Mouse (Mus musculus): ENCODE measurements around the gene Aph1a. TPM values are rescaled to one million over a fixed set of nuclear protein-coding genes. Genes with fewer than 3 reads are reported as not detected.

Aph1a gene
- polyA plus RNA-seq, 1 experiment from 2014 or later: 35.9 TPM

DNA sequence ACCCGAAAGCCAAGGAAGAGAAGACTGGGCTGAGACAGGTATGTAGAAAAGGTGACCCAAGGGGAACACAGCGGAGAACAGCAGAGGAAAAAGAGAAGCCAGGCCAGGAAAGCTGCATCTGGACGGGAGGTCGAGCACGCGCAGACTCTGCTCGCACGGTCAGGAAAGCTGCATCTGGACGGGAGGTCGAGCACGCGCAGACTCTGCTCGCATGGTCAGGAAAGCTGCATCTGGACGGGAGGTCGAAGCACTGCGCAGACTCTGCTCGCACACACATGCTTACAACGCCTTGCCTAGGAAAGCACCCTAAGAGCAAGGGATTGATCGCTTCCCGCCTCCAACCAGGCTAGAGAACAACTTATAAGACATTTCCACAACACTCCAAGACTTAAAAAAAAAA is 28.2 kb upstream of the Aph1a start:
- Histone ChIP-seq H3K27ac (no peak overlapping the region), H3K27me3 (no peaks in the 10 kb centered on the region), H3K4me2 (no peak overlapping the region), H3K9me3 (no peaks in the 10 kb centered on the region), H3K36me3 (peaks cover 50% of the 10 kb centered on the region), H3K9ac (no peak overlapping the region), H3K4me3 (no peak overlapping the region), H3K4me1 (peaks cover 8% of the 10 kb centered on the region; the same call in 1 of the 2 replicates)
- no peak for ATAC-seq (ENCODE audit: insufficient number of reproducible peaks, low FRiP score, low TSS enrichment, low read depth)
- WGBS: 90% methylated on average over 20 of the region's 20 CpGs

DNA sequence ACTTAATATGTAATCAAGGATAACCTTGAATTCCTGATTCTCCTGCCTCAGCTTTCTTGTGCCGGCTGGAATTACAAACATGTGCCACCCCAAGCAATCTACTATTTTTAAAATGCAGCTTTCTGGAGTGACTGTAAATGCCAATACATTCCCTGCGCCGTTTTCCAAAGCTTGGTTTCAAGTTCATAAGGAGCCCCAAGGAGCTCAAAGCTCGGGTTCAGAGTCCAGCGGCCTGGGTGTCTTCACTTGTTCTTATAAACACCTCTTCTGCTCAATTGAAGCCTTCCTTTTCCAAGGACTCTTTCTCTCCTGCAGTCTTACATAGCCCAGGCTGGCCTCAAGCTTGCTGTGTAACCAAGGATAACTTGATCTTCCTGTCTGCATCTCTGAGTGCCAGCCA is 27.7 kb upstream of the Aph1a start:
- no peak overlapping the region for H3K4me2 ChIP-seq
- peaks cover 10% of the 10 kb centered on the region; the same call in 1 of the 2 replicates for H3K4me1 ChIP-seq
- no peaks in the 10 kb centered on the region for H3K9me3 ChIP-seq
- no peak overlapping the region for H3K27ac ChIP-seq
- 88% methylated on average over 5 of the region's 5 CpGs for WGBS
- H3K27me3 ChIP-seq: no peaks in the 10 kb centered on the region
- no peak for ATAC-seq (ENCODE audit: insufficient number of reproducible peaks, low FRiP score, low TSS enrichment, low read depth)
- peaks cover 50% of the 10 kb centered on the region for H3K36me3 ChIP-seq
- no peak overlapping the region for H3K4me3 ChIP-seq
- H3K9ac ChIP-seq: no peak overlapping the region

DNA sequence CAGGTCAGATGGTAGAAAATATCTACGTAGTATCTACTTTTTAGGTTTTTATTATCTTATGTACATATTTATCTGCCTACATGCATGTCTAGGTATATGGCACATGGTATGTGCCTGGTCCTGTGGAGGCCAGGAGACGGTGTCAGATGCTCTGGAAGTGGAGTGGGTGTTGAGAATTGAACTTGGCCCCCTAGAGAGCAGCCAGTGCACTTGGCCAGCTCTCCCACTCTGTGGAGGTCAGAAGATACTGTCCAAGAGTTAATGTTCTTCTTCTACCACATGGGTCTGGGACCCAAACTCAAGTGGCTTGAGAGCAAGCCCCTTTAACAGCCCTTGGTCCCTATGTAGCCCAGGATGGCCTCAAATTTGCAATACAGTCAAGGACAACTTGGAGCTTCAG is 26.4 kb upstream of the Aph1a start:
- Histone ChIP-seq H3K27me3 (no peaks in the 10 kb centered on the region), H3K27ac (no peak overlapping the region), H3K9me3 (no peaks in the 10 kb centered on the region), H3K9ac (no peak overlapping the region), H3K36me3 (peaks cover 50% of the 10 kb centered on the region), H3K4me1 (peaks cover 15% of the 10 kb centered on the region), H3K4me3 (no peak overlapping the region), H3K4me2 (no peak overlapping the region)
- 92% methylated on average over 2 of the region's 2 CpGs for WGBS
- no peak for ATAC-seq (ENCODE audit: insufficient number of reproducible peaks, low FRiP score, low TSS enrichment, low read depth)

DNA sequence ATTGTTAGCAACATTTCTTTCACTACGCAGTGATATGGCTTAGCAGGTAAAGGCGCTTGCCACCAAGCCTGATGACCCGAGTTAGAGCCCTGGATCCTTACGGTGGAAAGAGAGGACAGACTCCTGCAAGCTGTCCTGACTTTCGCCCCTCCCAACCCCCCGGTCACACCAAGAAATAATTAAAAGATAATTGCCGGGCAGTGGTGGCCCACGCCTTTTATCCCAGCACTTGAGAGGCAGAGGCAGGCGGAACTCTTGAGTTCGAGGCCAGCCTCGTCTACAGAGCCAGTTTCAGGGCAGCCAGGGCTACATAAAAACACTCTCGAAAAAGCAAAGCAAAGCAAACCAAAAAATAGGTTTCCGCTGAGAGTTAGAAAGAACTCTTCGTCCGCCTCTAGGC is 22.8 kb upstream of the Aph1a start:
- Histone ChIP-seq H3K9ac (peak overlapping the region; percentile 66), H3K4me2 (peak overlapping the region; percentile 56), H3K4me3 (peak overlapping the region; percentile 56), H3K36me3 (peaks cover 22% of the 10 kb centered on the region), H3K9me3 (no peaks in the 10 kb centered on the region), H3K4me1 (peaks cover 18% of the 10 kb centered on the region), H3K27ac (peak overlapping the region; percentile 83), H3K27me3 (no peaks in the 10 kb centered on the region)
- ATAC-seq (ENCODE audit: insufficient number of reproducible peaks, low FRiP score, low TSS enrichment, low read depth): no peak
- 6% methylated on average over 15 of the region's 15 CpGs for WGBS

- Histone ChIP-seq H3K4me2 (peak within 1 kb of the TSS; percentile 56), H3K4me1 (peaks cover 18% of the 10 kb centered on the region), H3K9me3 (no peaks in the 10 kb centered on the region), H3K9ac (peak within 1 kb of the TSS; percentile 66), H3K27me3 (no peaks in the 10 kb centered on the region), H3K4me3 (peak within 1 kb of the TSS; percentile 56), H3K27ac (peak within 1 kb of the TSS; percentile 83), H3K36me3 (peaks cover 20% of the 10 kb centered on the region)
- under 1% methylated on average over 33 of the region's 33 CpGs for WGBS
- ATAC-seq (ENCODE audit: insufficient number of reproducible peaks, low FRiP score, low TSS enrichment, low read depth): peak; percentile 88
These were observed 22.3 kb upstream of the Aph1a start, which contains the start of gene Mrps21 for GRCm38 (mm10) chr3:95871392-95871867. Gene Mrps21, minus strand, starts transcription at chr3:95871519.

GRCm38 (mm10) chr3:95872048-95872447 is 21.7 kb upstream of the Aph1a start:
- Histone ChIP-seq H3K9ac (peak overlapping the region; percentile 66), H3K27ac (no peak overlapping the region)
- 61% methylated on average over 7 of the region's 7 CpGs for WGBS

GRCm38 (mm10) chr3:95879063-95879462 is 14.7 kb upstream of the Aph1a start:
- H3K4me1 ChIP-seq: peaks cover 15% of the 10 kb centered on the region
- H3K27me3 ChIP-seq: no peaks in the 10 kb centered on the region
- ATAC-seq (ENCODE audit: insufficient number of reproducible peaks, low FRiP score, low TSS enrichment, low read depth): no peak
- no peaks in the 10 kb centered on the region for H3K36me3 ChIP-seq
- no peak overlapping the region for H3K9ac ChIP-seq
- H3K4me3 ChIP-seq: no peak overlapping the region
- no peaks in the 10 kb centered on the region for H3K9me3 ChIP-seq
- WGBS: 89% methylated on average over 4 of the region's 4 CpGs
- no peak overlapping the region for H3K27ac ChIP-seq
- no peak overlapping the region for H3K4me2 ChIP-seq

More at GRCm38 (mm10) chr3:95872048-95872447, 21.7 kb upstream of the Aph1a start:
- ATAC-seq (ENCODE audit: insufficient number of reproducible peaks, low FRiP score, low TSS enrichment, low read depth): no peak
- Histone ChIP-seq H3K27me3 (no peaks in the 10 kb centered on the region), H3K4me2 (peak overlapping the region; percentile 56), H3K36me3 (peaks cover 16% of the 10 kb centered on the region), H3K4me3 (peak overlapping the region; percentile 56), H3K4me1 (peaks cover 18% of the 10 kb centered on the region), H3K9me3 (no peaks in the 10 kb centered on the region)

DNA sequence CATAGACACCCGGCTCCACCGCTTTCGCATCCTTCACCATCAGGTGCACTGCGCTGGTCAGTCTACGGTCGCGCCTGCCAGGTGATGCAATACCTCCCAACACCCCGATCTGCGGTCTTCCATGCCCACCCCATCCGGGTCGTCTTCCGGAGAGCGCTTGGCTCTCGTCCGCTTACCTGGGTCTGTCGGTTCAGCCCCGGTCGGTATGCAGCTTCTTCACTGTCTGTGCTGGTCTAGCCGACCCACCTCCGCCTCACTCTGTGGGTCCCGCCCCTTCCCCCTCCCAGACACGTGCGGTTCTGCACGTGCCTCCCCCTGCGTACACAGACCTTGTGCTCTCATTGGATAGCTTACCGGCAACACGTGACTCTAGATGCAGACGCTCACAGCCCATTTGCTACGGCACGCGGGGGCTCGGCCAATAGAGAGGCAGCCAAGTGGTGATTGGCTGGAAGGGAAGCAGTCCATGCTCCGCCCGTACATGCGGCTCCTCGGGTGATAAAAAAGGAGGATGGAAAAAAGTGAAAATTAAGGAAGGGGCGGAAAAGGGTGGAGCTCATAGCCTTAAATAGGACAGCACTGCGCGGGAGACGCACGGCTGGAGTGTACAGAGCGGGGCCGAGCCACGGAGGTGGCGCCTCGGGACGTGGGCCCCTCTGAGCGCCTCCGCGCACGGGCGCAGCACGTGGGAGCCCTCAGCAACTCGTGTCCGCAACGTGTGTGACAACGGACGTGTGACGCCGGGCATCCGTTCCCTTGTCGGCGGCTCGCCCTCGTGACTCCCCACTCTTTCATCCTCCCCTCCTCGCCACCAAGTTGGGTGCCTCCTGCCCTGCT is 11.6 kb upstream of the Aph1a start, which contains the start of gene Ciart:
Gene Ciart, minus strand, starts transcription at position 273 of the 837 bp plus-strand sequence.
- Histone ChIP-seq H3K9me3 (no peaks in the 10 kb centered on the region), H3K27me3 (no peaks in the 10 kb centered on the region), H3K36me3 (no peaks in the 10 kb centered on the region), H3K9ac (peak within 1 kb of the TSS; percentile 39), H3K4me1 (peaks cover 15% of the 10 kb centered on the region), H3K4me3 (peak within 1 kb of the TSS; percentile 50), H3K27ac (peak within 1 kb of the TSS; percentile 70), H3K4me2 (peak within 1 kb of the TSS; percentile 92)
- ATAC-seq (ENCODE audit: insufficient number of reproducible peaks, low FRiP score, low TSS enrichment, low read depth): peak; percentile 99
- under 1% methylated on average over 65 of the region's 66 CpGs for WGBS

DNA sequence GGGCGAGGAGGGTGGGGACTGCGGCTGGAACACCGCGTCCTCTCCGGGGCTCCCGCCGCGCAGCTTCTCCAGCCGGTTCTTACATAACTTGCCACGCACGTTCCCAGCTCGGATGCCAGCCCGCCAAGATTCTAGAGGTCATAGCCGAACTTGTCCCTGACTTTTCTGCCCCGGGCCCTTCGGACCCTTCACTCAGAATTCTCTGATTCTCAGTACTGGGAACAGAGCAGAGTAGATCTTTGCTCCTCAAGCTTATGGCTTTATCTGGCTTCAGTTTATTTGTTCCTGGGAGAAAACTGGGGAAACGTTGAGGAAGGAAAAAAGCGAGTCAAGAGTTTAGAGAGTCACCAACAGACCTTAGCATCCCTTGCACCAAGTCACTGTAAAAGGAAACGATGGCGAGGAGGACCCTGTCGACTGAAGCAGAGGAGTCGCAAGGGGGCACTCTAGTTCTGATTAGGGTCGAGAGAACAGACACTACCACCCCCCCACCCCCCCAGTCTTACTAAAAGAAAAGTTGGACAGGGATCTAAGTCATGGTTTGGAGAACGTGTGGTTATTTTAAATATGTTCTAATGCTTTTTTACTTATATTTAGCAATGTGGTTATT is 10.8 kb upstream of the Aph1a start:
- peak overlapping the region; percentile 50 for H3K4me3 ChIP-seq
- WGBS: 3% methylated on average over 24 of the region's 24 CpGs
- H3K27me3 ChIP-seq: no peaks in the 10 kb centered on the region
- H3K27ac ChIP-seq: peak overlapping the region; percentile 70; the same call in 1 of the 2 replicates
- H3K36me3 ChIP-seq: no peaks in the 10 kb centered on the region
- no peak for ATAC-seq (ENCODE audit: insufficient number of reproducible peaks, low FRiP score, low TSS enrichment, low read depth)
- H3K9ac ChIP-seq: peak overlapping the region; percentile 18; the same call in 1 of the 2 replicates
- H3K9me3 ChIP-seq: no peaks in the 10 kb centered on the region
- H3K4me2 ChIP-seq: peak overlapping the region; percentile 92
- peaks cover 15% of the 10 kb centered on the region for H3K4me1 ChIP-seq

DNA sequence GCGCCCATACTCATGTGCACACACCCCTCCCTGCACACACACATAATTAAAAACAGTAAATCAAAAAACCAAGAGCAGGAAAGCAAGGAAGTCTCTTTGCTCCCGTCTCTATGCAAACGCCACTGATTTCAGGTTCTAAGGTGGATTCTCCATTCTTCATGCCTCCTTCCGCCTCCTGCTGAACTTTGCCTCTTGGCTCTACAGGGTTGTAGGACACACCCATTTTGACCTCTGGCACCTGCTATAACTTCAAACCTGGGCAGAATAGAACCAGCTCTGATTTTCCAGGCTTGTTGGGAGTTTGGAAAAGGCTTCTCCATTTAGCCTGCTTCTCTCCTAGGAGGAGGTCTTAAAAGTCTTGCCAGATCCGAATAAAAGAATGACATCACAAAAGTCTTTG is 9.4 kb upstream of the Aph1a start:
- H3K27me3 ChIP-seq: no peaks in the 10 kb centered on the region

GRCm38 (mm10) chr3:95887596-95887995 is 6.2 kb upstream of the Aph1a start:
- ATAC-seq (ENCODE audit: insufficient number of reproducible peaks, low FRiP score, low TSS enrichment, low read depth): no peak
- Histone ChIP-seq H3K9me3 (no peaks in the 10 kb centered on the region), H3K4me2 (no peak overlapping the region), H3K36me3 (no peaks in the 10 kb centered on the region), H3K4me3 (no peak overlapping the region), H3K27ac (no peak overlapping the region), H3K4me1 (peaks cover 22% of the 10 kb centered on the region), H3K9ac (no peak overlapping the region), H3K27me3 (no peaks in the 10 kb centered on the region)
- WGBS: 73% methylated on average over 4 of the region's 4 CpGs

More for the DNA sequence above, 9.4 kb upstream of the Aph1a start:
- no peak overlapping the region for H3K27ac ChIP-seq
- H3K36me3 ChIP-seq: no peaks in the 10 kb centered on the region
- no peaks in the 10 kb centered on the region for H3K9me3 ChIP-seq
- peaks cover 15% of the 10 kb centered on the region for H3K4me1 ChIP-seq
- no peak for ATAC-seq (ENCODE audit: insufficient number of reproducible peaks, low FRiP score, low TSS enrichment, low read depth)
- H3K4me3 ChIP-seq: no peak overlapping the region
- WGBS: 60% methylated on average over 5 of the region's 5 CpGs
- no peak overlapping the region for H3K4me2 ChIP-seq
- H3K9ac ChIP-seq: no peak overlapping the region

DNA sequence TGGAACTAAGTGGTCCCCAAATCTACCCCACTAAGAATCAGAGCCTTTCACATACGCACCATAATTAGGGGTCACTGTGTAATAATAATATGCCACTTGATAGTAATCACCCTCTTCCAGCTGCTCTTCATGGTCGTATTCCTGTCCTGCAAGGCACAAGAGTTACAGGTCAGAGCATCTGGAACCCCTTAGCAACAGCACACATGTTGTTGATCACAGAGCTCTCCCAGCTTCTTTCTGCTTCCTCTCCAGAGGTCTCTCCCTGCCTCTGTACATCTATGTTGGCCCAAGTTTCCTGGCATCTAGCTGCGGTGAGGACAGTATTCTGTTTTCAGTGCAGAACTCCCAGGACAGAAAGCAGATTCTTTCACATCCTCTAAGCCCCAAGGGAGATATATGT is 4.1 kb upstream of the Aph1a start:
- 21% methylated on average over 3 of the region's 3 CpGs for WGBS
- ATAC-seq (ENCODE audit: insufficient number of reproducible peaks, low FRiP score, low TSS enrichment, low read depth): no peak
- no peak overlapping the region for H3K4me2 ChIP-seq
- peaks cover 23% of the 10 kb centered on the region for H3K4me1 ChIP-seq
- no peak overlapping the region for H3K4me3 ChIP-seq
- no peaks in the 10 kb centered on the region for H3K36me3 ChIP-seq
- no peak overlapping the region for H3K27ac ChIP-seq
- no peaks in the 10 kb centered on the region for H3K9me3 ChIP-seq
- no peak overlapping the region for H3K9ac ChIP-seq
- H3K27me3 ChIP-seq: no peaks in the 10 kb centered on the region
